Mouse (Mus musculus) adrenal gland, postnatal 4 days (tissue): ENCODE data around the gene Usp15. TPM values are rescaled to one million over a fixed set of nuclear protein-coding genes. Genes with fewer than 3 reads are reported as not detected.
A peak's percentile ranks its signal among the peaks of the same experiment; 100 is the strongest.
"Not testable (repeated sequence)": the region's sequence is repeated elsewhere in the genome, so short reads cannot be mapped to it uniquely, and the experiment has no call there.

Source experiments
- DNase-seq, 2 experiments: peaks; one replicate each; pipeline ENCODE4 v3.0.0; 2021 to 2022; ENCODE audit warnings: low spot score in 2 of 2, mixed read lengths in 2 of 2
- long read RNA-seq, 2 experiments: library from polyadenylated mRNA; stranded (forward); transcript quantifications; one replicate each; pipeline ENCODE4 v2.0.0; 2021
- total RNA-seq, 2 experiments: library from RNA; stranded (reverse); gene quantifications; 2 replicates each; pipeline ENCODE4 v1.2.3; 2021

The Usp15 gene
- 10 to 100 TPM; 78.0 to 88.6 TPM for total RNA-seq
- long read RNA-seq, experiment 1, full-length matches to known transcripts = 13 of 16 reads
- long read RNA-seq, experiment 1, partial matches to known transcripts = 2 of 16 reads
- long read RNA-seq, experiment 1, other reads (novel, unspliced or antisense) = 1 of 16 reads
- long read RNA-seq, experiment 2, full-length matches to known transcripts = 73 of 91 reads
- long read RNA-seq, experiment 2, partial matches to known transcripts = 8 of 91 reads
- long read RNA-seq, experiment 2, other reads (novel, unspliced or antisense) = 10 of 91 reads

- peak; percentile 90 for DNase-seq
Measured at GRCm38 (mm10) chr10:123196835-123197559, at the start of gene Usp15. Gene Usp15 (minus strand): TSS chr10:123196995.

- no peak for DNase-seq
Measured at GRCm38 (mm10) chr10:123229420-123229819, 32.6 kb upstream of the Usp15 start.

GRCm38 (mm10) chr10:123222785-123223184, 26.0 kb upstream of the Usp15 start:
- no peak for DNase-seq

- no peak for DNase-seq
Measured at GRCm38 (mm10) chr10:123209517-123209916, 12.7 kb upstream of the Usp15 start.

- no peak for DNase-seq
Measured at GRCm38 (mm10) chr10:123208336-123208735, 11.5 kb upstream of the Usp15 start.

- no peak for DNase-seq
Measured at GRCm38 (mm10) chr10:123206074-123206473, 9.3 kb upstream of the Usp15 start.

- DNase-seq = not testable (repeated sequence)
Measured at GRCm38 (mm10) chr10:123205364-123205763, 8.6 kb upstream of the Usp15 start.

- DNase-seq = no peak
Measured at GRCm38 (mm10) chr10:123201981-123202758, 5.4 kb upstream of the Usp15 start.

- DNase-seq = no peak
Measured at GRCm38 (mm10) chr10:123201436-123201835, 4.6 kb upstream of the Usp15 start.

GRCm38 (mm10) chr10:123200996-123201395, 4.2 kb upstream of the Usp15 start:
- DNase-seq = no peak

GRCm38 (mm10) chr10:123200320-123200659, 3.5 kb upstream of the Usp15 start:
- DNase-seq = no peak

GRCm38 (mm10) chr10:123199615-123200319, 3.0 kb upstream of the Usp15 start:
- DNase-seq = no peak

- no peak for DNase-seq
Measured at GRCm38 (mm10) chr10:123199119-123199518, 2.3 kb upstream of the Usp15 start.

- no peak for DNase-seq
Measured at GRCm38 (mm10) chr10:123198183-123198582, 1.4 kb upstream of the Usp15 start.

- DNase-seq = no peak
Measured at GRCm38 (mm10) chr10:123195961-123196834, 597 bp downstream of the Usp15 start.

GRCm38 (mm10) chr10:123195501-123195900, 1.3 kb downstream of the Usp15 start:
- no peak for DNase-seq

GRCm38 (mm10) chr10:123191038-123191437, 5.8 kb downstream of the Usp15 start:
- DNase-seq = no peak

- DNase-seq = no peak
Measured at GRCm38 (mm10) chr10:123187337-123187736, 9.5 kb downstream of the Usp15 start.

- no peak for DNase-seq
Measured at GRCm38 (mm10) chr10:123185907-123186306, 10.9 kb downstream of the Usp15 start.

GRCm38 (mm10) chr10:123183743-123184142, 13.1 kb downstream of the Usp15 start:
- DNase-seq = no peak
